ENCODE assay signal across 11 mouse cellular contexts in genomic region chr17:30858586-30859259, GRCm38 (mm10). TPM values are rescaled to one million over a fixed set of nuclear protein-coding genes. Genes with fewer than 3 reads are reported as not detected.
A peak's percentile ranks its signal among the peaks of the same experiment; 100 is the strongest.
DNase-seq lines count a peak whose midpoint lies in the region.
"Had no signal": no experiment of that assay in that cellular context is flagged by ENCODE, and none has a peak within 500 bp of the region (broad histone marks: within the 10 kb centered on the region; RNA-seq: fewer than 3 reads in every experiment).

No protein-coding gene starts in this region.

- DNase-seq in adrenal gland, adult 8-10 months, result peak; percentile 33
- DNase-seq in adrenal gland, postnatal 4 days (ENCODE audit: low spot score in 2 of 2), result no peak
- peak; percentile 53 for DNase-seq in adrenal gland, postnatal 14 days
- DNase-seq in kidney, postnatal 25 days, result peak; percentile 66 to 78
- peak; percentile 65 for DNase-seq in lung, postnatal 14 days
- DNase-seq in spleen, postnatal 4 days (ENCODE audit: low spot score in 2 of 2), result no peak
- no peak for DNase-seq in ovary, postnatal 14 days (ENCODE audit: low spot score)
- DNase-seq: cerebellum, adult 9-11 months; gastrocnemius, postnatal 14 days; right cerebral cortex, postnatal 14 days; thymus, postnatal 36 days had no signal

RNA-seq across cellular contexts. Expression of gene Glp1r, which starts 42.9 kb away (rescaled TPM):
- total RNA-seq in adrenal gland, adult 8-10 months (2022), result under 1 TPM; 0.08 to 0.20 (median 0.11) TPM
- total RNA-seq in adrenal gland, postnatal 4 days (2021), result 1 to 10 TPM in 1 of 2 experiments, under 1 TPM in 1; 0.37 to 2.9 TPM
- 0.19 and 0.26 TPM in 2 replicates for total RNA-seq in adrenal gland, postnatal 14 days (2021)
- total RNA-seq: gastrocnemius, postnatal 14 days had no signal

Comparison
In these comparisons a context has a peak if more than half of its experiments do, and no peak if none do; other contexts are left out.
1. DNase-seq: peak in adrenal gland, adult 8-10 months (single experiment), adrenal gland, postnatal 14 days (single experiment), kidney, postnatal 25 days (2 of 2) and lung, postnatal 14 days (single experiment); none in adrenal gland, postnatal 4 days (0 of 2), spleen, postnatal 4 days (0 of 2) and ovary, postnatal 14 days (single experiment).